Mouse (Mus musculus) stomach, postnatal 0 days (tissue): ENCODE measurements around the gene Myh2.

ENCODE experiments used
- CTCF ChIP-seq: IDR thresholded peaks from 2 replicates; pipeline ENCODE4 v1.5.1; 2016; ENCODE audit warnings: antibody characterized with exemption, low read depth, mild to moderate bottlenecking, moderate library complexity
- EP300 ChIP-seq: optimal IDR thresholded peaks from 2 replicates; pipeline ENCODE3; 2016; ENCODE audit warnings: antibody characterized with exemption

- TF ChIP-seq CTCF (no peak), EP300 (no peak)
These were observed 45.9 kb upstream of the Myh2 start for GRCm38 (mm10) chr11:67124943-67125342.
